Mouse (Mus musculus): ENCODE data around the gene Coro1c.

DNA sequence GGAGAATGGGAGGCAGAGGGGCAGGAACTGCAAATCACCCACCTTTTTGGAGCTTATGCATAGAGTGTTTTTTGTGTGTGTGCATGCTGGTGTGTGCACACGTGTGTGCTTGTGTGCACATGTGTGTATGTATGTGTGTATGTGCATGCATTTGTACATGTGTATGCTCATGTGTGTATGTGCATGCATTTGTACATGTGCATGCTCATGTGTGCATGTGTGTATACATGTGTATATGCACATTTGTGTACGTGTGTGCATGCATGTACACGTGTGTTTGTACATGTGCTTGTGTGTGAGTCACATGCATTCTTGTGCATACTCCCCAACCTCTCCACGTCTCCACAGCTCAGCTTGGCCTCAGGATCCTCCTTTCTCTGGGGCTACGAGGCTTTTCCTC is 77.8 kb downstream of the Coro1c start:
- TF ChIP-seq POLR2A (IDR thresholded peaks at IDR 0.05; ENCODE audit: control insufficient read depth, low read depth, low read length) = no peak
- TF ChIP-seq CTCF (IDR thresholded peaks at IDR 0.05; ENCODE audit: control insufficient read depth, insufficient read depth, insufficient replicate concordance, low read depth, low read length) = no peak

Data from testis, adult 2 months (tissue).